Mouse (Mus musculus) kidney, postnatal 10 days (tissue): ENCODE results near the gene Ormdl3.

ENCODE experiments used
- DNase-seq: peaks from one replicate; pipeline ENCODE4 v3.0.0; 2021; ENCODE audit warnings: mixed read lengths

The Ormdl3 gene

DNA sequence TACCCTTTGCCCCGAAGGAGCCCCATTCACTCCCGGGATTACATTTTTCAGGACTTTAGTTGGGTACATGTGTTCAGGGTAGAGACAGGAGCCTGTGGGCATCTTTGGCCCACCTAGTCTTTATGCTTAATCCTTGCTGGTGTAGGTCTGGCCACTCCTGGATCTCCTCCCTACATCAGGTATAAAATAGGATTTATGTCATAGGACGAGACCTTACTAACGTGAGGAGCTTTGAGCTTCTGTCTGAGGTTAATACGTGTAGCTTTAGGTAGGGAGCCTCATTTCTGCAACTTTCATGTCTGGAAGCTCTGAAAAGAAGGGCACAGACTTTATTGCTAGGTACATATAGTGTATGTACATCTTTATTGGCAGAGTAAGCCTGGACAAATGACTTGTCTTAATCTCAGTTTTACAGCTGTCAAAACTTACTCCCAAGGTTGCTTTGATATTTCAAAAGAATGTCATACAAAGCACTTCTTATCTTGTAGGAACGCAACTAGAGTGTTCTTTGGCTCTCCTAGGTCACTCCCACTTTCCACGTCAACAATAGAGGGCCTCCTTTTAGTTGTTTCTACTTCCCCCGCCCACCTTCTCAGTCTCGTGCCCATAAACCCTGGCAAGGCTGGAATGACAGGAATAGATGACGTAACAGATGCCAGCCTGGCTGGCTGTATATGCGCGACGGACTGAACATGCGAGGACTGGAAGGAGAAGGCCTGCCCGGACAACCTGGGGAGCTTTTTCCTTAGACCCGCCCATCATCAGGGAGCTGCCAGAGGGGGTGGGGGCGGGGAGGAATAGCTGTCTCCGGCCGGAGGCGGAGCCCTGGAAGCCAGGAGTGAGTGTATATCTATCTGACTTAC is 747 bp upstream of the Ormdl3 start:
- peak; percentile 86 for DNase-seq

- peak; percentile 33 for DNase-seq
These were observed 879 bp downstream of the Ormdl3 start for GRCm38 (mm10) chr11:98586087-98586891.

DNA sequence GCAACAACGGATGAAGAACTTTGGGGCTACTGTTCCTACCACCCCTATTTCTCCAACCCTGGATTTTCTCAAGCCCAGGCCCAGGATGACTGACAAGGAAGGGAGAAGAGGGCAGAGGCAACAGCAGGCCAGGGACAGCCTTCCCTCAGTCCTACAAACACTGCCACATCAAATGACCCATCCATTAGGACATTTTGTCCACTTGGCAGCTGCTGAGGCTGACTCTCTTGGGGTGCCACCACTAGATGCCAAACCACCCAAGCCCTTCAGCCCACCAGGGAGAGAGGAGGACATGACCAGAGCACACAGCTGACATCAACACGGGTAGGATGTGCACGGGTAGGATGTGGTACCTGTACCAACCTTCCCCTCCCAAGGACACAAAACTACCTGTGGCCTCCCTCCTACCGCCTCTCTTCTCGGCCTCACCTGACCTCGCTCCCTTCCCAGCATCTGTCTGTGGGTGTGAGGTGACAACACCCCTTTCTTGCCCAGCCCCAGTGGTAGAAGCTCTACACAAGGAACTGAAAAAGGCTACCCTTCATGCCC is 2.5 kb downstream of the Ormdl3 start:
- DNase-seq = no peak

DNA sequence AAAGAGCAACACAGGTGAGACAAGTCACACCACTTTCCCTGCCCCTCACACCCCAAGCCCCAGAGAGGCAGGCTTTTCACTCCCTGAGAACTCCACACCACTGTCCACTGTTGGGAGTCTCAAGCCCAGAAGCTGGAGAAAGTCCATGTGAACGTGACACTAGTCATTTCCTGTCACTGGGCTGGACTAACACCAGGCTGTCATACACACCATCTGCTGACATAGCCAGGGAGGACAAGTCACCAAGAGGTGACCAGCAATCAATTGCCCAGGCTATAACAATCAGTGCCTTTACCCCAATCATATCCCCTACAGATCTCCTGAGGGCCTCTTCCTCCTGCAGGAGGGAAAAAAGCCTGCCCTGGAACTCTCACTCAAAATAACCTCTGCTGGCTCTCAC is 3.0 kb downstream of the Ormdl3 start:
- DNase-seq = no peak

DNA sequence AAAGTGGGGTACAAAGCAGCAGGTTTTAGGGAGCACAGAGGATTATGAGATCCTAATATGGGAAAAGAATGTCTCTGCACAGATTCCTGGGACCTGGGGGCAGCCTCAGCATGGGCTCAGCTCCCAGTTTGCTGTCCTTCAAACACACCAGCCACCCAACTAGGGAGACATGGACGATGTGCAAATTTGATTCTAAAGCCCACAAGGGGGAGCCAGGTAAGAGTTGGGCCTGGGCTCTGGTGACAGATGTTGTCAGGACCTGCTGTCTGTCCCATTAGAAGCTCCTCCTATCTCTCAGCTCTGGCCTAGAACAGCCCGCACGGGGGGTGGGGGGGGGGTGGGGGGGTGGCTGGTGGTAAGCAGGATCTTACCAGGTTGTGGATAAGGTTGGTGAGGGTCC is 3.6 kb downstream of the Ormdl3 start:
- DNase-seq = no peak

- DNase-seq = no peak
These were observed 4.0 kb downstream of the Ormdl3 start for GRCm38 (mm10) chr11:98583265-98583552.

GRCm38 (mm10) chr11:98582551-98583264 is 4.5 kb downstream of the Ormdl3 start:
- no peak for DNase-seq

DNA sequence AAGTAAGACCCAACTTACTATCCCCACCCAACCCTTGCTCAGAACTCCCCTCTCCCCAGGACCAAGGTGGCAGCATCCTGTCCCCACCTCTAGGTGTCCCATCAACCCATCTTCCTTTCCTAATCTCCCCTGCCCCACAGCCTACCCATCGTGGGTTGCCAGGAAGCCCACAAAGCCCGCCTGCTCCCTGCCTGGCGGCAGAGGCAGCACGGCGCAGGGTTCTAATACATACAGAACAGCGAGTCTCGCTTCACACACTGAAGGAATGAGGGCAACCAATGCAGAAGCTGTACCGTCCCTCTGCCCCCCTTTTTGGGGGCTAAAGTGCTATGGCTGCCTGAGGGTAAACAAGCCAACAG is 5.2 kb downstream of the Ormdl3 start:
- no peak for DNase-seq

- no peak for DNase-seq
These were observed 5.7 kb downstream of the Ormdl3 start for GRCm38 (mm10) chr11:98581286-98582029.

- peak; percentile 57 for DNase-seq
These were observed 6.7 kb downstream of the Ormdl3 start for GRCm38 (mm10) chr11:98580301-98581121.

DNA sequence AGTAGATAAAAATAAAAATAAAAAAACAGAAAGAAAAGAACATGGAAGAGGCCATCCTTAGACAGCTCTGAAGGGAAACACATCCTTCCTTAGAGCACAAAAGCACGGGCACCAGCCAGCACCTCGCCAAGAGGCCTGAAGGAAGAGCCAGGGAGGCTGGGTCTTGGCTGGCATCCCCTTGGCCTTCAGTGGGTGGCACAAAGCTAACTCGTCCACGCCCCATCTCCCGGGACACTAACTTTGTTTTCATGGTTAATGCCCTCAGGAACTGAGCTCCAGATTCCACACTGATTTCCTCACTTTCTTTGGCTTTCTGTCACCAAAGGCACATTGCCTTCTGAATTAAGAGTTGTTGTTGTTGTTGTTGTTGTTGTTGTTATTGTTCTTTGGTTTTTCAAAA is 9.4 kb downstream of the Ormdl3 start:
- no peak for DNase-seq

- no peak for DNase-seq
These were observed 17.7 kb downstream of the Ormdl3 start for GRCm38 (mm10) chr11:98569461-98569860.

GRCm38 (mm10) chr11:98568326-98568725 is 18.8 kb downstream of the Ormdl3 start:
- DNase-seq = no peak

DNA sequence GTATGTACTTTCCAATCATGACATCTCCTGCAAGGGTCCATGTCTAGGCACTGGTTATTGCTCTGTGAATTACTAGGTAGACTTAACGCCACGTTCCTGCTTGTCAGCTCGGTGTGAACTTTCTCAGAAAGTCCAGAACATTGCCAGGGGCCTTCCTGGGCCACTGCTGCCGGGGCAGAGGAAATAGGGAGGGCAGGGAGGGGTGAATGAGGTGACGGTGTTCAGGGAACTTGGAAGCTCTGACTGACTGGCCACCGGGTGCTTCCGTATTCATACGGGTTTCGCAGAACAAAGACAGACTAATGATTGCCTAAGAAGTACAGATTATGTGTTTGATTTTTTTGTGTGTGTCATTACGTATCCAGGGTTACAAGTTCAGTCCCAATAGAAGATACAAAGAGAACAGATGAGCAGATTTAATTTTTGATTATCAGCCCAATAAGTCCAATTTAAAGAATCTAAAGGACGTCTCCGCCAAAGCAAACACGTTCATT is 23.2 kb downstream of the Ormdl3 start:
- DNase-seq = no peak

GRCm38 (mm10) chr11:98563025-98563424 is 24.1 kb downstream of the Ormdl3 start:
- no peak for DNase-seq

- no peak for DNase-seq
These were observed 26.2 kb downstream of the Ormdl3 start for GRCm38 (mm10) chr11:98560942-98561341.

GRCm38 (mm10) chr11:98555124-98555700 is 32.0 kb downstream of the Ormdl3 start:
- no peak for DNase-seq

GRCm38 (mm10) chr11:98553966-98554365 is 33.2 kb downstream of the Ormdl3 start:
- DNase-seq = no peak

GRCm38 (mm10) chr11:98550975-98551828 is 36.0 kb downstream of the Ormdl3 start, which contains the start of gene Zpbp2:
Gene Zpbp2 (plus strand): TSS chr11:98551097.
- DNase-seq = peak; percentile 92
